Mouse (Mus musculus) midbrain, embryonic 13.5 days (tissue): Measurements from ENCODE around the gene Snapc4. TPM values are rescaled to one million over a fixed set of nuclear protein-coding genes. Genes with fewer than 3 reads are reported as not detected.

ENCODE experiments used
- ATAC-seq: fragments of 200-750 bp; cut with Nextera tagmentation; 2 replicates; pipeline ENCODE4 v1.8.0; 2017; ENCODE audit warnings: mild to moderate bottlenecking, moderate TSS enrichment, moderate library complexity
- H3K27ac ChIP-seq: fragments of 300-500 bp; sonication (generic); 2 replicates; pipeline ENCODE4 v1.5.1; 2015; ENCODE audit warnings: inconsistent platforms, mild to moderate bottlenecking, moderate library complexity
- H3K27me3 ChIP-seq: fragments of 300-500 bp; sonication (generic); 2 replicates; pipeline ENCODE4 v1.6.1; 2015; ENCODE audit warnings: mild to moderate bottlenecking, inconsistent platforms
- H3K36me3 ChIP-seq: fragments of 300-500 bp; sonication (generic); 2 replicates; pipeline ENCODE4 v1.6.1; 2015; ENCODE audit warnings: mild to moderate bottlenecking, inconsistent platforms
- H3K4me1 ChIP-seq: fragments of 300-500 bp; sonication (generic); replicated peaks from 2 replicates; pipeline ENCODE4 v1.6.1; 2015; ENCODE audit warnings: inconsistent platforms
- H3K4me2 ChIP-seq: fragments of 300-500 bp; sonication (generic); replicated peaks from 2 replicates; pipeline ENCODE4 v1.6.1; 2015; ENCODE audit warnings: moderate library complexity, mild to moderate bottlenecking, inconsistent platforms
- H3K4me3 ChIP-seq: fragments of 300-500 bp; sonication (generic); replicated peaks from 2 replicates; pipeline ENCODE4 v1.5.1; 2015; ENCODE audit warnings: mild to moderate bottlenecking, inconsistent platforms
- H3K9ac ChIP-seq: fragments of 300-500 bp; sonication (generic); replicated peaks from 2 replicates; pipeline ENCODE4 v1.6.1; 2015; ENCODE audit warnings: mild to moderate bottlenecking, inconsistent platforms
- H3K9me3 ChIP-seq: fragments of 300-500 bp; sonication (generic); 2 replicates; pipeline ENCODE4 v1.6.1; 2016; ENCODE audit warnings: mild to moderate bottlenecking, inconsistent platforms
- WGBS: fragments of 180-500 bp; shearing (Covaris S2); methylation state at CpG from one replicate; pipeline ENCODE4 v1.1.7; 2015; 5-methylcytosine and 5-hydroxymethylcytosine counted together
- polyA plus RNA-seq: library from polyadenylated mRNA; unstranded; fragments of >200 nt; fragmentation: Nextera tagmentation; extraction: Ambion mirVana; gene quantifications from 2 replicates; pipeline ENCODE4 v1.2.1, GENCODE M21; 2015

Gene Snapc4
- polyA plus RNA-seq: 28.2 and 32.3 TPM in 2 replicates

GRCm38 (mm10) chr2:26380131-26380771, at the start of gene Snapc4:
Gene Snapc4, minus strand, starts transcription at chr2:26380653.
- Histone ChIP-seq H3K4me2 (peak within 1 kb of the TSS; percentile 93), H3K27ac (peak within 1 kb of the TSS; percentile 61; the same call in 1 of the 2 replicates), H3K9me3 (no peaks in the 10 kb centered on the region), H3K27me3 (no peaks in the 10 kb centered on the region), H3K36me3 (peaks cover 71% of the 10 kb centered on the region), H3K4me1 (peaks cover 22% of the 10 kb centered on the region), H3K9ac (peak within 1 kb of the TSS; percentile 89), H3K4me3 (peak within 1 kb of the TSS; percentile 81)
- under 1% methylated on average over 38 of the region's 38 CpGs for WGBS
- ATAC-seq: peak; percentile 99

- no peak overlapping the region for H3K4me2 ChIP-seq
- H3K36me3 ChIP-seq: peaks cover 96% of the 10 kb centered on the region
- ATAC-seq: no peak
- H3K9me3 ChIP-seq: no peaks in the 10 kb centered on the region
- H3K4me1 ChIP-seq: 0 out of 2 replicates have a peak, but pooled peaks cover 2% of the 10 kb centered on the region
- H3K4me3 ChIP-seq: no peak overlapping the region
- WGBS: 91% methylated on average over 5 of the region's 5 CpGs
- H3K9ac ChIP-seq: no peak overlapping the region
- H3K27me3 ChIP-seq: no peaks in the 10 kb centered on the region
- H3K27ac ChIP-seq: no peak overlapping the region
Measured at GRCm38 (mm10) chr2:26429851-26430250, 49.4 kb upstream of the Snapc4 start.

GRCm38 (mm10) chr2:26424541-26424940, 44.1 kb upstream of the Snapc4 start:
- Histone ChIP-seq H3K9me3 (no peaks in the 10 kb centered on the region), H3K27ac (no peak overlapping the region), H3K4me2 (no peak overlapping the region), H3K4me3 (no peak overlapping the region), H3K36me3 (peaks cover 99% of the 10 kb centered on the region), H3K4me1 (no peaks in the 10 kb centered on the region), H3K27me3 (no peaks in the 10 kb centered on the region), H3K9ac (no peak overlapping the region)
- 94% methylated on average over 2 of the region's 2 CpGs for WGBS
- ATAC-seq: no peak

- no peaks in the 10 kb centered on the region for H3K27me3 ChIP-seq
- H3K4me1 ChIP-seq: no peaks in the 10 kb centered on the region
- ATAC-seq: no peak
- H3K4me3 ChIP-seq: no peak overlapping the region
- no peaks in the 10 kb centered on the region for H3K9me3 ChIP-seq
- no peak overlapping the region for H3K4me2 ChIP-seq
- H3K9ac ChIP-seq: no peak overlapping the region
- no peak overlapping the region for H3K27ac ChIP-seq
- 88% methylated on average over 1 of the region's 1 CpGs for WGBS
- H3K36me3 ChIP-seq: peaks cover 99% of the 10 kb centered on the region
Measured at GRCm38 (mm10) chr2:26423086-26423485, 42.6 kb upstream of the Snapc4 start.

DNA sequence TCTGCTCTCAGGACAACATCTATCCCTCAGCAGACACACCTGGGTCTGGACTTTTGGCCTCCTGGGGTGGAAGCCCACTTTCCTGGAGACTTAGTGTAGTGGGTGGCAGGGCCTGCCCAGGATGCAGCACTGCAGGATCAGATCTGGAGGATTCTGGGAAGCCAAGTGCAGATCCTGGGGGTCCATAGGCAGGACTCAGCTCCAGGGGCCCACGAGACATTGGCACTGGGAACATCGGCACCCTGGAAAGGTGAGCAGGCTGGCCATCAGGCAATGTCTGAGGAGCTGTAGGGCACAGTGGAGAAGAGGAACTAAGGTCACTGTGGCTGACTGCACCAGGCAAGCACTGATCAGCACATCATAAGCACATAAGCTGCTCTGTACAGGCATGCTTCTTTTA, 41.5 kb upstream of the Snapc4 start:
- WGBS: 96% methylated on average over 2 of the region's 2 CpGs
- H3K9ac ChIP-seq: no peak overlapping the region
- H3K4me3 ChIP-seq: no peak overlapping the region
- no peak overlapping the region for H3K4me2 ChIP-seq
- no peaks in the 10 kb centered on the region for H3K27me3 ChIP-seq
- ATAC-seq: no peak
- no peaks in the 10 kb centered on the region for H3K4me1 ChIP-seq
- no peaks in the 10 kb centered on the region for H3K9me3 ChIP-seq
- peaks cover 98% of the 10 kb centered on the region for H3K36me3 ChIP-seq
- no peak overlapping the region for H3K27ac ChIP-seq

- Histone ChIP-seq H3K4me1 (no peaks in the 10 kb centered on the region), H3K4me3 (no peak overlapping the region), H3K9ac (no peak overlapping the region), H3K9me3 (no peaks in the 10 kb centered on the region), H3K4me2 (no peak overlapping the region), H3K27me3 (no peaks in the 10 kb centered on the region), H3K27ac (no peak overlapping the region), H3K36me3 (peaks cover 98% of the 10 kb centered on the region)
- 89% methylated on average over 1 of the region's 1 CpGs for WGBS
- no peak for ATAC-seq
Measured at GRCm38 (mm10) chr2:26418120-26418519, 37.7 kb upstream of the Snapc4 start.

GRCm38 (mm10) chr2:26417066-26417465, 36.6 kb upstream of the Snapc4 start:
- Histone ChIP-seq H3K36me3 (peaks cover 98% of the 10 kb centered on the region), H3K4me1 (no peaks in the 10 kb centered on the region), H3K27me3 (no peaks in the 10 kb centered on the region), H3K9me3 (no peaks in the 10 kb centered on the region), H3K27ac (no peak overlapping the region), H3K4me3 (no peak overlapping the region), H3K4me2 (no peak overlapping the region), H3K9ac (no peak overlapping the region)
- ATAC-seq: no peak

GRCm38 (mm10) chr2:26410931-26411411, 30.5 kb upstream of the Snapc4 start:
- Histone ChIP-seq H3K4me3 (no peak overlapping the region), H3K27ac (no peak overlapping the region), H3K4me2 (no peak overlapping the region), H3K4me1 (peaks cover 29% of the 10 kb centered on the region), H3K36me3 (peaks cover 54% of the 10 kb centered on the region), H3K9ac (no peak overlapping the region), H3K27me3 (no peaks in the 10 kb centered on the region), H3K9me3 (no peaks in the 10 kb centered on the region)
- no peak for ATAC-seq
- 81% methylated on average over 4 of the region's 5 CpGs for whole genome bisulfite sequencing

DNA sequence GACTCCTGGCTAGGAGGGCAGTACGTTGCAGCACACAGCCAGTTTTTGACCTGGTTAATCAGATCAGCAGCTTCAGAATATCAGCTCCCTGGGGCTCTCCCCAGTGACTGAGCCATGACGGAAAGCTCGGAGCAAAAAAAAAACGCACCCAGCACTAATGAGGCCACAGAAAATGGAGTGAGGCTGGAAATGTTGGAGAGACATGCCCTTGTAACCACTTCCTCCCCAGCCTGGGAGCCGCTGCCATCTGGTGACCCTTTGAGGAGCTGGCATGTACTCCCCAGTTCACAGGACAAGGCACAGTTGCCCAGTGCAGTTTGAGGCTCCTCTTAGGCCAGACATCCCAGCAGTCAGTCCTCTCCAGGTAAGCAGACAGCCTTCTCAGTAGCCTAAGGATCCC, 29.6 kb upstream of the Snapc4 start:
- Histone ChIP-seq H3K9ac (no peak overlapping the region), H3K4me1 (peaks cover 38% of the 10 kb centered on the region), H3K9me3 (no peaks in the 10 kb centered on the region), H3K27me3 (no peaks in the 10 kb centered on the region), H3K4me2 (no peak overlapping the region), H3K27ac (no peak overlapping the region), H3K4me3 (no peak overlapping the region), H3K36me3 (peaks cover 45% of the 10 kb centered on the region)
- ATAC-seq: no peak
- WGBS: 74% methylated on average over 5 of the region's 5 CpGs

DNA sequence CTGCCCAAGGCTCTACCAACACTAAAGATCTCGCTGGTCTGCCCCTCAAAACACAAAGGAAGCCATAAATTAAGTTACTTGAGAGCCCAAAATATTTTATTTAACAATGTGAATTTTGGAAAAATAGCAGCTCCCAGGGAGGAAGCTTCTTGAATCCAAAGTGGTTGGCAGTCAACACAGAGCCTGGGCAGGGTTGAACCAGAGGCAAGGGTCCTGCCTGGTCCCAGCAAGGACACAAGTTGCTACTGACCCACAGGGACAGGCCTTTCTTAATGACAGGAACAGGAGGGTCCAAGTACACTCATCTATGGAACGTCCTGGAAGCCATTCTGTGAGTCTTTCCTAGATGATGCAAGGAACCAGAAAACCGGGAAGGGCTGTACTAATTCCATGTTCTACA, 28.9 kb upstream of the Snapc4 start:
- 61% methylated on average over 3 of the region's 3 CpGs for WGBS
- peak overlapping the region; percentile 93 for H3K4me2 ChIP-seq
- peak overlapping the region; percentile 97 for H3K4me3 ChIP-seq
- H3K9me3 ChIP-seq: no peaks in the 10 kb centered on the region
- H3K36me3 ChIP-seq: peaks cover 39% of the 10 kb centered on the region
- peak overlapping the region; percentile 96 for H3K9ac ChIP-seq
- H3K27me3 ChIP-seq: no peaks in the 10 kb centered on the region
- H3K27ac ChIP-seq: no peak overlapping the region
- ATAC-seq: peak; percentile 40
- H3K4me1 ChIP-seq: peaks cover 44% of the 10 kb centered on the region

- H3K36me3 ChIP-seq: peaks cover 32% of the 10 kb centered on the region
- WGBS: under 1% methylated on average over 57 of the region's 57 CpGs
Measured at GRCm38 (mm10) chr2:26408515-26409356, 28.3 kb upstream of the Snapc4 start, which contains the start of gene Inpp5e. Gene Inpp5e, minus strand, starts transcription at chr2:26409203.

DNA sequence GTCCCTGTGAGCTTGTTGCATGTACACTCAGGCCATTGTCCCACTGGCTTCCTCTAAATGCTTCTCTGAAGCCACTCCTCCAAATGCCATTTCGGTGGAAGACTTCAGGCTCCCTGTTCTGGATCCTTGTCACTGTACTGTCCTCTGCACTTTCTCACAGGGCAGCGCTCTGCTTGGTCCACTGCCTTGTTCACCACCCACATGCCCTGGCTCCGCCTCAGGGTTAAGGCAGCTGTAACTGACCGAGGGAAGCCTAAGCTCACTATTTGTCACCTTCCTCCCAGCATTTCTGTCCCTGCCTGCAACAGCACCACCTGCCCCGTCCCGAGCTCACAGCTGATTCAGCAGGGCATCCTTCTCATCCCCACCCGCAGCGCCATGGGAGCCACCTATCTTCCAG, 22.9 kb upstream of the Snapc4 start:
- no peak overlapping the region for H3K27ac ChIP-seq
- H3K27me3 ChIP-seq: no peaks in the 10 kb centered on the region
- H3K4me3 ChIP-seq: no peak overlapping the region
- WGBS: 84% methylated on average over 8 of the region's 8 CpGs
- H3K36me3 ChIP-seq: peaks cover 46% of the 10 kb centered on the region
- no peaks in the 10 kb centered on the region for H3K9me3 ChIP-seq
- no peak overlapping the region for H3K4me2 ChIP-seq
- H3K4me1 ChIP-seq: peaks cover 38% of the 10 kb centered on the region
- no peak for ATAC-seq
- no peak overlapping the region for H3K9ac ChIP-seq

More at GRCm38 (mm10) chr2:26408515-26409356, 28.3 kb upstream of the Snapc4 start, which contains the start of gene Inpp5e:
- Histone ChIP-seq H3K4me3 (peak within 1 kb of the TSS; percentile 97), H3K27ac (peak within 1 kb of the TSS; percentile 81), H3K9me3 (no peaks in the 10 kb centered on the region), H3K27me3 (no peaks in the 10 kb centered on the region), H3K4me1 (peaks cover 44% of the 10 kb centered on the region), H3K4me2 (peak within 1 kb of the TSS; percentile 93), H3K9ac (peak within 1 kb of the TSS; percentile 96)
- peak; percentile 96 for ATAC-seq
